Mouse (Mus musculus) MEL (cell line): ENCODE measurements around the gene Sbno2.

Source experiments
- CHD2 ChIP-seq: IDR thresholded peaks from 2 replicates; pipeline ENCODE4 v1.6.1; 2011; ENCODE audit warnings: low read length, improper control_type of control experiment
- MAFK ChIP-seq: IDR thresholded peaks from 2 replicates; pipeline ENCODE4 v1.6.1; 2011; ENCODE audit warnings: low read depth, mild to moderate bottlenecking, low read length, improper control_type of control experiment, borderline replicate concordance
- MAX ChIP-seq: IDR thresholded peaks from 2 replicates; pipeline ENCODE4 v1.6.1; 2011; ENCODE audit warnings: low read length, improper control_type of control experiment
- ZC3H11A ChIP-seq: IDR thresholded peaks from 2 replicates; pipeline ENCODE4 v1.6.1; 2012; ENCODE audit warnings: low read depth, mild to moderate bottlenecking, inconsistent platforms, low read length, improper control_type of control experiment

DNA sequence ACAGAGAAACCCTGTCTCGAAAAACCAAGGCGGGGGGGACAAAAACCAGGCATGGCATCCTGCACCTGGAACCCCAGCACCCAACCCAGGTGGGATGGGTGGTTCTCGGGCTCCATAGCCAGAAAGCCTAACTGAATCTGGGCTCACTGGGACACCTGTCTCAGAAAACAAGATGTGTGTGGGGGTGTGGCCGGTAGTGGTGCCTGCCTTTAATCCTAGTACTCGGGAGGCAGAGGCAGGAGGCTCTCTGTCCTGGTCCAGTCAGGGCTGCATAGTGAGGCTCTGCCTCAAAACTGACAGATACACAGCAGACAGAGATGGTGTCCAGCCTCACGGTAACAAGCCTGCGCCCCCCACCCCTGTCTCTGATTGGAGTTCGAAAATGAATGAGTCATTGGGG lies 82.6 kb downstream of the Sbno2 start:
- TF ChIP-seq MAX (no peak), CHD2 (no peak), MAFK (no peak), ZC3H11A (no peak)
